Mouse (Mus musculus) lung, embryonic 15.5 days (tissue): ENCODE data around the gene Dpp9. TPM values are rescaled to one million over a fixed set of nuclear protein-coding genes. Genes with fewer than 3 reads are reported as not detected.
A peak's percentile ranks its signal among the peaks of the same experiment; 100 is the strongest.

Source experiments
- ATAC-seq: fragments of 200-750 bp; cut with Nextera tagmentation; 2 replicates; pipeline ENCODE4 v1.8.0; 2017; ENCODE audit warnings: moderate number of reproducible peaks, borderline replicate concordance; ENCODE audit not compliant: low FRiP score, low TSS enrichment; ENCODE audit errors: extremely low read depth
- H3K27ac ChIP-seq: fragments of 300-500 bp; sonication (generic); 2 replicates; pipeline ENCODE4 v1.5.1; 2015; ENCODE audit warnings: moderate library complexity, mild to moderate bottlenecking, inconsistent platforms
- H3K27me3 ChIP-seq: fragments of 300-500 bp; sonication (generic); 2 replicates; pipeline ENCODE4 v1.6.1; 2015; ENCODE audit warnings: inconsistent platforms
- H3K36me3 ChIP-seq: fragments of 300-500 bp; sonication (generic); 2 replicates; pipeline ENCODE4 v1.6.1; 2015; ENCODE audit warnings: inconsistent platforms
- H3K4me1 ChIP-seq: fragments of 300-500 bp; sonication (generic); 2 replicates; pipeline ENCODE4 v1.6.1; 2015; ENCODE audit warnings: inconsistent platforms
- H3K4me2 ChIP-seq: fragments of 300-500 bp; sonication (generic); 2 replicates; pipeline ENCODE4 v1.6.1; 2015; ENCODE audit warnings: inconsistent platforms, mild to moderate bottlenecking, moderate library complexity
- H3K4me3 ChIP-seq: fragments of 300-500 bp; sonication (generic); 2 replicates; pipeline ENCODE4 v1.5.1; 2015; ENCODE audit warnings: mild to moderate bottlenecking, inconsistent platforms
- H3K9ac ChIP-seq: fragments of 300-500 bp; sonication (generic); 2 replicates; pipeline ENCODE4 v1.6.1; 2015; ENCODE audit warnings: inconsistent platforms
- H3K9me3 ChIP-seq: fragments of 300-500 bp; sonication (generic); 2 replicates; pipeline ENCODE4 v1.6.1; 2016; ENCODE audit warnings: inconsistent platforms
- WGBS: fragments of 180-500 bp; shearing (Covaris S2); methylation state at CpG from one replicate; pipeline ENCODE4 v1.1.7; 2015; 5-methylcytosine and 5-hydroxymethylcytosine counted together
- polyA plus RNA-seq: library from polyadenylated mRNA; unstranded; fragments of >200 nt; fragmentation: Nextera tagmentation; extraction: Ambion mirVana; gene quantifications from 2 replicates; pipeline ENCODE4 v1.2.1, GENCODE M21; 2015

The Dpp9 gene
- polyA plus RNA-seq, 1 experiment from 2014 or later: 37.1 TPM

DNA sequence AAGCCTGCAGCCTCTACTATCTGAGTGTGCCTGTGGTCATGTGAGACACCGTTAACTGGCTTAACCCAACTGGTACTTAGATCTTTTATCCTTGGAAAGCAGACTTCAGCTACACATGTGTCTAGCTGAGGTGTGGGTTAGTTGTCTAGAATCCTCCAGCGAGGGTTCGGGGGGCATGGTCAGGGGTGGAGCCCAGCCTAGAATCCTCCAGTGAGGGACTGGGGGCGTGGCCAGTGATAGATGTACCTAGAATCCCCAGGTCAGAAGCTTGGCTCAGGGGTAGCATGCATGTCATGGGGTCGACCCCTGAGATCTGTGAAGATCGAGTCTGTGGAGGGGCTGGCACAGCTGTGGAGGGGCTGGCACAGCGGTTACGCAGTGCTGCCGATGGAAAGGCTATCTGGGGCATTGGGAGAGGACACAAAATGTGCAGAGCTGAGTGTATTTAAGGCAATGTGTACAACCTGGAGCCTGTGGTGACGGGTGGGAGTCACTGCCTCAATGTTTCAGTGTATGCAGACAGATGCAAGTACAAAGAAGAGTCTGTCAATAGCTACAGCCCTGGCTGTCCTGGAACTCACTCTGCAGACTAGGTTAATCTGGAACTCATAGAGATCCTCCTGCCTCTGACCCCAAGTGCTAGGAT, 45.2 kb downstream of the Dpp9 start:
- Histone ChIP-seq H3K27ac (no peak overlapping the region), H3K4me3 (no peak overlapping the region), H3K9ac (no peak overlapping the region), H3K36me3 (peaks cover 30% of the 10 kb centered on the region), H3K4me1 (peaks cover 8% of the 10 kb centered on the region; the same call in 1 of the 2 replicates), H3K27me3 (no peaks in the 10 kb centered on the region), H3K9me3 (no peaks in the 10 kb centered on the region), H3K4me2 (no peak overlapping the region)
- no peak for ATAC-seq
- 52% methylated on average over 10 of the region's 10 CpGs for WGBS

DNA sequence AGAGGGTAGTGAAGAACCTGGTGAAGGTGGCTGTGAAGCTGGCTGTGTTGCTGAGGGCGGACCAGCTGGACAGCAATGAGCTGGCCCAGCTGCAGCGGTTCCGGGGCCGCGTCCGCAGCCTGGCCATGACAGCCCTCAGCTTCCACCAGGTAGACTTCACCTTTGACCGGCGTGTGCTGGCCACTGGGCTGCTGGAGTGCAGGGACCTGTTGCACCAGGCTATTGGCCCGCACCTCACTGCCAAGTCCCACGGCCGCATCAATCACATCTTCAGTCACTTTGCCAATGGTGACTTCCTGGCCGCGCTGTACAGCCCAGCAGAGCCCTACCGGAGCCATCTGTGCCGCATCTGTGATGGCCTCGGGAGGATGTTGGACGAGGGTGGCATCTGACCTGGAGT, 46.8 kb downstream of the Dpp9 start:
- peaks cover 15% of the 10 kb centered on the region for H3K36me3 ChIP-seq
- H3K4me1 ChIP-seq: peaks cover 8% of the 10 kb centered on the region; the same call in 1 of the 2 replicates
- H3K4me2 ChIP-seq: no peak overlapping the region
- ATAC-seq: no peak
- H3K4me3 ChIP-seq: no peak overlapping the region
- H3K9ac ChIP-seq: no peak overlapping the region
- 84% methylated on average over 17 of the region's 17 CpGs for WGBS
- no peaks in the 10 kb centered on the region for H3K27me3 ChIP-seq
- no peak overlapping the region for H3K27ac ChIP-seq
- H3K9me3 ChIP-seq: no peaks in the 10 kb centered on the region

DNA sequence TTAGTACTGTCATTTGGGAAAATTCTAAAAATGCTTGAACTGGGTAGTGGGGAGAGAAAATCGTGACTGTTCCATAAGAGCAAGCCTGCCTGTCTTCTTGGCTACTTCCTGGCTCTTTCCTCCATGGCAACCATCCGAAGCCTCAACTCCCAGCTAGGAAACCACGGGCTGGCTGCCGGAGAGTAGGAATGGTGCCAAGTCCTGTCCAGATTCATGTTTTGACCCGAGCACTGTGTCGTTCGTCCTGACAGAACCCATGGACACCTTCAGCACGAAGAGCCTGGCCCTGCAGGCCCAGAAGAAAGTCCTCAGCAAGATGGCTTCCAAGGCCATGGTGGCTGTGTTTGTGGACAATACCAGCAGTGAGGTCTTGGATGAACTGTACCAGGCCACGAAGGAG, 47.2 kb downstream of the Dpp9 start:
- Histone ChIP-seq H3K27ac (no peak overlapping the region), H3K4me2 (no peak overlapping the region), H3K9ac (no peak overlapping the region), H3K27me3 (no peaks in the 10 kb centered on the region), H3K36me3 (peaks cover 11% of the 10 kb centered on the region), H3K4me1 (peaks cover 8% of the 10 kb centered on the region; the same call in 1 of the 2 replicates), H3K4me3 (no peak overlapping the region), H3K9me3 (no peaks in the 10 kb centered on the region)
- ATAC-seq: no peak
- 58% methylated on average over 9 of the region's 9 CpGs for WGBS

DNA sequence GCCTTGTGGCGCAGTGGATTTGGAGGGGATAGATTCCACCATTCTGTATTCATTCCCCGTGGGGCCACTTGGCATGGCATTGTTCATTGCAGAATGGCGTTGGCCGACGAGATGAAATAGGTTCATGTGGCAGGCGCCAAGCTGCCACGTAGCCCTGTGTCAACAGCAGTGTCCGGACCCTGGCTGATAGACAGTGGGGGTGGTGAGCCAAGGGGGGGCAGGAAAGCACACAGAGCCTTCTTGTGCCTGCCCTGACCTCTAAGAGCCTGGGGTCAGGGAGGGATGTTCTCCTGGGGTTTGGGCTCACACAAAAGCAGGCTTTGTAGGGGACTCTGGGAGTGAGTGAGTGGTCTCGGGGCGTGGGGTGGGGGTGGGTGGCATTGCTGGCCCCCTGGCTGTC, 48.1 kb downstream of the Dpp9 start:
- Histone ChIP-seq H3K4me1 (peaks cover 8% of the 10 kb centered on the region; the same call in 1 of the 2 replicates), H3K36me3 (peaks cover 5% of the 10 kb centered on the region; the same call in 1 of the 2 replicates), H3K4me3 (no peak overlapping the region), H3K4me2 (0 out of 2 replicates have a peak overlapping the region, but pooled peaks have one; percentile 13), H3K9ac (no peak overlapping the region), H3K27ac (peak overlapping the region; percentile 69), H3K27me3 (no peaks in the 10 kb centered on the region), H3K9me3 (no peaks in the 10 kb centered on the region)
- WGBS: 48% methylated on average over 10 of the region's 10 CpGs
- no peak for ATAC-seq

DNA sequence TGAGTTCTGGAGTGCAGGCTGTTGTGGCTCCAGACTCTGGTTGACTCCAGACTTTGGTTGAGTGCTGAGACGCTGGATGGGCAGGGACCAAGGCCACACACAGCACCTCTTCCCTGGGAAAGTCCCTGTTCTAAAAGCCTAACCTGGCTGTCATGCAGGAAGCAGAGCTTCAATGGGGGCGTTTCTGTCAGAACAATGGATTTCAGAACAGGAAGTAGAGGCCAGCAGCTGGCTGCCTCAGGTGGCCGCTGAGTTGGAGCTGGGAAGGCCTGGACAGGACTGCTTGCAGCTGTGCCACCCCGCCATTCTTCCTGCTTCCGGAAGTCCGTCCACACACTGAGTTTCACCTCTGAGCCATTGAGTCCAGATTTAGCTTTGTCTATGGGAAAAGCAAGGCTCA, 48.9 kb downstream of the Dpp9 start:
- peak overlapping the region; percentile 69 for H3K27ac ChIP-seq
- no peaks in the 10 kb centered on the region for H3K36me3 ChIP-seq
- H3K4me1 ChIP-seq: peaks cover 8% of the 10 kb centered on the region; the same call in 1 of the 2 replicates
- WGBS: 58% methylated on average over 6 of the region's 6 CpGs
- H3K4me3 ChIP-seq: no peak overlapping the region
- ATAC-seq: peak; percentile 64; the same call in 1 of the 2 replicates
- peak overlapping the region; percentile 13; the same call in 1 of the 2 replicates for H3K4me2 ChIP-seq
- H3K9me3 ChIP-seq: no peaks in the 10 kb centered on the region
- no peak overlapping the region for H3K9ac ChIP-seq
- no peaks in the 10 kb centered on the region for H3K27me3 ChIP-seq

DNA sequence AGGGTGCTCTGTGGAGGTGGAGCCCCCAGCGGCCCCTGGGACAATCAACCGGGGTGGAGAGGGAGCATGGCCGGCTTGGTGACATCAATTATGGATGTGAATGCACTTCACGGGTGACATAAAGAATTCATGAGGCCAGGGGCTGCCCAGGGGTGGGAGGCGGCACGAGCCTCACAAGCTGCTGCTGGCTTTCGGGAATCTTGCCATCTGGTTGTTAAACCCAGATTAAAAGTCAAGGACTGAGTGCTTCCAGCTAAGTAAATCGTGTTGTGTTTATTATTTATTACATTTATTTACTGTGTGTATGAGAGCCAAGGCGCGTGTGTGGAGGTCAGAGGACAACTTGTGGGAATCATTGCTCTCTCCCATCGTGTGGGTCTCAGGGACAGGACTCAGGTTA, 53.0 kb downstream of the Dpp9 start:
- no peak overlapping the region for H3K27ac ChIP-seq
- H3K9ac ChIP-seq: no peak overlapping the region
- ATAC-seq: no peak
- 50% methylated on average over 11 of the region's 11 CpGs for WGBS
- no peak overlapping the region for H3K4me3 ChIP-seq
- no peaks in the 10 kb centered on the region for H3K27me3 ChIP-seq
- H3K36me3 ChIP-seq: no peaks in the 10 kb centered on the region
- no peak overlapping the region for H3K4me2 ChIP-seq
- no peaks in the 10 kb centered on the region for H3K9me3 ChIP-seq
- peaks cover 26% of the 10 kb centered on the region for H3K4me1 ChIP-seq

DNA sequence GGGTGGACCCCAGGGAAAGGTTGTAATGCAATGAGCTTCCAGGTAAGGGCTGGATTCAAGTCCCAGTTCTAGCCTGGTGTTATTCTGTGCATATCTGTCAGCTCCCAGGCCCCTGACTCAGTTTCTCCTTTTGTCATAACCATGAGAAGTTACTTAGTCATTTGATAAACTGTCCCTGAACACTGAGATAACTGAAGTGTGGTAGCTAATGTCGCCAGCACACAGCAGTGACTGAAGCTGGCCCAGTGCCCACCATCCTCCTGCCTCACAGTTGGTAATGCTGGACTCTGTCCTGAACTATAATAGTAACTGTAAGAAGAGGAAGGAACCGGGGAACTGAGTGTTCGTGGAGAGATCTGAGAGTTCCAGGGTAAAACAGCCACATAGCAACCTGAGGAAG, 54.2 kb downstream of the Dpp9 start:
- no peak overlapping the region for H3K4me2 ChIP-seq
- WGBS: 71% methylated on average over 3 of the region's 3 CpGs
- ATAC-seq: no peak

DNA sequence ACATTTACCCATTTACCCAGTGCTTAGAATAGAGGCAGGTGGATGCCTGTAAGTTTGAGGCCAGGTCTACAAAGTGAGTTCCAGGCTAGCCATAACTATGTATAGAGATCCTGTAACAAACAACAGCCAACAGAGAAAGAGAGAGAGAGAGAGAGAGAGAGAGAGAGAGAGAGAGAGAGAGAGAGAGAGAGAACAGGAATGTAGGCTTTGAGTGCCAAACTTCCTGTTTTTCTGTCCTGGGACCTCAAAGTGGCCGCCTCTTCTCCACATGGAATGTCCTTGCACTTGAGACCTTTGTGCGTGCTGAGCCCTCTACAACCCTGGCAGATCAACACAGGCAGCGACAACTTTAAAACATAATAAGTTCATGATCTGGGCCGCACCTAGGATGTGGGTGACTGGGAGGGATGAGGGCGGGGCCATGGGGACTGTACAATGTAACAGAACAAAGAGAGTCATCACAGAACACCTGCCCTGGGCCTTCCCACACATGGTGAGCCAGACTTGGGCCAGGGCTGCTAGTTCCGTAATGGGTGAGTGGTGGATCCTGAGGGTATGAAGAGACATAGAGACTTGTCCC, 55.1 kb downstream of the Dpp9 start:
- Histone ChIP-seq H3K36me3 (no peaks in the 10 kb centered on the region), H3K27ac (no peak overlapping the region), H3K27me3 (peaks cover 7% of the 10 kb centered on the region), H3K4me3 (peak overlapping the region; percentile 49), H3K4me1 (peaks cover 21% of the 10 kb centered on the region), H3K4me2 (peak overlapping the region; percentile 71), H3K9ac (no peak overlapping the region; the same call in 1 of the 2 replicates), H3K9me3 (no peaks in the 10 kb centered on the region)
- no peak for ATAC-seq
- WGBS: 58% methylated on average over 6 of the region's 6 CpGs

More for the DNA sequence above, 54.2 kb downstream of the Dpp9 start:
- peaks cover 21% of the 10 kb centered on the region for H3K4me1 ChIP-seq
- peaks cover under 1% of the 10 kb centered on the region; the same call in 1 of the 2 replicates for H3K27me3 ChIP-seq
- no peak overlapping the region for H3K4me3 ChIP-seq
- H3K36me3 ChIP-seq: no peaks in the 10 kb centered on the region
- H3K9me3 ChIP-seq: no peaks in the 10 kb centered on the region
- no peak overlapping the region for H3K27ac ChIP-seq
- no peak overlapping the region for H3K9ac ChIP-seq

DNA sequence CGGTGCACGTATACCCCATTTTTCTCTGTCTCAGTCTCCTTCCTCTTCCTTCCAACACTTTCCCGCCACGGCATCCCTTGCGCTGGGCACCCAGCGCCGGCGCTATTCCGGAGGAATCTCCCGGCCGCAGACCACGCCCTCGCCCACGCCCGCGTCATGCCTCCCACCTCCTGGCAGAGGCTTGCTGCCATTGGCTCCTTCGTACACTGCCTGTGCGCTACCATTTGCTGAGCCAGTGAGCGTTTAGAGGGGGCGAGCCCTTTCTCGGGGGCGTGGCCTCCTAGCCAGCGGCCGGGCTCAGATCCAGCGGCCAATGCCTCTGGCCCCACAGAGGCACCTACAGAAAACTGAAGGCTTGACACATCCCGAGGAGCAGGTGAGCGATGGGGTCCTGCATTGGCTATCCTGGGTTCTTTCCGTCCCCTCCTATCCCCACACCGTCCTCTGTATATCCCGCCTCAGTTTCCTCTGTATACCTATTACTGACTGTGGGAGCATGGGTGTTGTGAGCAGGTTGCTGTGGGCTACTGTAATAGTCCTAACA, 56.4 kb downstream of the Dpp9 start, which contains the start of gene Tnfaip8l1:
Gene Tnfaip8l1 (plus strand): TSS at position 247 of the 544 bp plus-strand sequence.
- H3K4me3 ChIP-seq: peak within 1 kb of the TSS; percentile 49
- H3K4me2 ChIP-seq: peak within 1 kb of the TSS; percentile 71
- H3K27ac ChIP-seq: peak within 1 kb of the TSS; percentile 36
- under 1% methylated on average over 30 of the region's 30 CpGs for WGBS
- H3K27me3 ChIP-seq: peaks cover 16% of the 10 kb centered on the region
- ATAC-seq: peak; percentile 97
- H3K36me3 ChIP-seq: no peaks in the 10 kb centered on the region
- peaks cover 21% of the 10 kb centered on the region for H3K4me1 ChIP-seq
- peak within 1 kb of the TSS; percentile 42 for H3K9ac ChIP-seq
- no peaks in the 10 kb centered on the region for H3K9me3 ChIP-seq

DNA sequence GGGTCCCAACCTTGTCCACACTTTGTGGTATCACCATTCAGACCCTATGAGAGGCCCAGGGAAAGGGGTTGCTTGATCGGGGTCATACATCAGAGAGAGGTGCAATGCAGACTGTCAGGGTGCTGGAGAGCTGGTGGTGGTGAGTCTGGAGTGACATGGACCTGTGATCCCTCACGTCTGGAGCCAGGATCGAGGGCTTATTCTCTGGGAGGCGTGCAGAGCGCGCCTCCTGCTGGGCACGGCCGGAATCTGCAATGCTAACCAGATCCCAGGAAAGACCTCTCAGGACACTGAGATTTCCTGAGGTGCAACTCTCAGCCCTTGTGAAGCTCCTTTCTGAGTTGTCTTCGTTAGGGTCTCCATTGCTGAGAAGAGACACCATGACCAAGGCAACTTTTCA, 59.0 kb downstream of the Dpp9 start:
- H3K9ac ChIP-seq: no peak overlapping the region
- no peak overlapping the region for H3K27ac ChIP-seq
- H3K4me3 ChIP-seq: no peak overlapping the region
- peaks cover 21% of the 10 kb centered on the region for H3K4me1 ChIP-seq
- no peaks in the 10 kb centered on the region for H3K9me3 ChIP-seq
- H3K36me3 ChIP-seq: no peaks in the 10 kb centered on the region
- peaks cover 39% of the 10 kb centered on the region for H3K27me3 ChIP-seq
- WGBS: 1% methylated on average over 9 of the region's 9 CpGs
- no peak for ATAC-seq
- H3K4me2 ChIP-seq: no peak overlapping the region

DNA sequence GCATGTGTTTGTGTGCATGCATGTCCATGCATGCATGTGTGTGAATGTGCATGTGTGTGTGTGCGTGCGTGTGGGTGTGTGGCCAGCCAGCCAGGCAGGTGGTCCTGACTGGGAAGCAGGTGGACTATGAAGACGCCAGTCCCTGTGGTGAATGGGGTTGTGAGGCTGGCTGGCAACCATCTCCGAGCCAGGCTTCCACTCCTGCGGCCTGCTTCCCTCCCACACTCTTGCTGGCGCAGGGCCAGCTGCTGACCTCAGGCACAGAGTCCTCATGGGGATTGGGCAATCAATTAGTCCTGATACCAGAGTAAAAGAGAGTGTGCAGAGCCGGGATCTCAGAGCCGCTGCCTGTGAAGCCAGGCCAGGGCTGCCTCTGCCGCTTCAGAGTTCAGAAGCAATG, 65.1 kb downstream of the Dpp9 start:
- no peak overlapping the region for H3K27ac ChIP-seq
- no peak overlapping the region for H3K4me3 ChIP-seq
- no peak overlapping the region for H3K4me2 ChIP-seq
- H3K27me3 ChIP-seq: peaks cover 73% of the 10 kb centered on the region
- peaks cover 9% of the 10 kb centered on the region; the same call in 1 of the 2 replicates for H3K4me1 ChIP-seq
- ATAC-seq: peak; percentile 61
- no peak overlapping the region for H3K9ac ChIP-seq
- WGBS: 27% methylated on average over 9 of the region's 9 CpGs
- H3K9me3 ChIP-seq: no peaks in the 10 kb centered on the region
- no peaks in the 10 kb centered on the region for H3K36me3 ChIP-seq

DNA sequence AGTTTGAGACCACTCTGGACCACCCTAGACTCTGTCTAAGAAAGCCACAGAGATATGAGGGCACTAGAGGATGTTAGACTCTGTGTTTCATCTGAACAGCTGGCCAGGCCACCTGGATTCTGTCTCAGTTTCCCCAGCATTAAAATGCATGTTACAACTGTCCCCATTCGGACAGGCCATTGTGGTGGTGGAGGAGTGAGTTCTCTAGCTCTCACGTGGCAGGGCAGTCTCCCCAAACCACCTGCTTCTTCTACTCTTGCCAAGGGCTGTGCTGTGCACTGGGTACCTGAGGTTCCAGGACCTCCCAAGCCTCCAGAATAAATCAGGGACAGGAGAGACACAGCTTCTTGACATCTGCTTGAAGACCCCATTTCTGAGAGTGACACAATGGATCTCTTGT, 68.8 kb downstream of the Dpp9 start:
- H3K4me2 ChIP-seq: no peak overlapping the region
- H3K36me3 ChIP-seq: no peaks in the 10 kb centered on the region
- no peak for ATAC-seq
- WGBS: 43% methylated on average over 2 of the region's 2 CpGs
- H3K4me3 ChIP-seq: no peak overlapping the region
- peaks cover 78% of the 10 kb centered on the region for H3K27me3 ChIP-seq
- H3K27ac ChIP-seq: no peak overlapping the region
- no peak overlapping the region for H3K9ac ChIP-seq
- no peaks in the 10 kb centered on the region for H3K9me3 ChIP-seq
- H3K4me1 ChIP-seq: peaks cover 11% of the 10 kb centered on the region; the same call in 1 of the 2 replicates
